Mouse (Mus musculus) liver, embryonic 14.5 days (tissue): ENCODE measurements around the gene Hyal1.

Source experiments
- CTCF ChIP-seq: IDR thresholded peaks from 2 replicates; pipeline ENCODE4 v1.5.1; 2016; ENCODE audit warnings: antibody characterized with exemption, low read depth, control low read depth
- EP300 ChIP-seq: IDR thresholded peaks from 2 replicates; pipeline ENCODE4 v1.6.1; 2016; ENCODE audit warnings: antibody characterized with exemption, low read depth

- no peak for TF ChIP-seq CTCF
- no peak for TF ChIP-seq EP300
Measured at GRCm38 (mm10) chr9:107608741-107609432, 32.2 kb downstream of the Hyal1 start, which contains the start of gene Sema3b.
